Mouse (Mus musculus) left cerebral cortex, postnatal 10 days (tissue): ENCODE data around the gene Klhdc4. TPM values are rescaled to one million over a fixed set of nuclear protein-coding genes. Genes with fewer than 3 reads are reported as not detected.

Experiments used
- DNase-seq, 2 experiments: peaks; one replicate each; pipeline ENCODE4 v3.0.0; 2021 to 2022; ENCODE audit warnings: low spot score in 2 of 2, mixed read lengths in 1 of 2; ENCODE audit errors: extremely low spot score in 1 of 2
- intact Hi-C: fragments of 180-260 bp; cut with DNase I; formaldehyde crosslinking; loops from one replicate; pipeline ENCODE4 v1.15.1; 2025
- total RNA-seq, 2 experiments: library from RNA; stranded (reverse); gene quantifications; 2 replicates each; pipeline ENCODE4 v1.2.3; 2021

The Klhdc4 gene
- total RNA-seq, 2 experiments from 2014 or later = 33.0 to 34.0 TPM

DNA sequence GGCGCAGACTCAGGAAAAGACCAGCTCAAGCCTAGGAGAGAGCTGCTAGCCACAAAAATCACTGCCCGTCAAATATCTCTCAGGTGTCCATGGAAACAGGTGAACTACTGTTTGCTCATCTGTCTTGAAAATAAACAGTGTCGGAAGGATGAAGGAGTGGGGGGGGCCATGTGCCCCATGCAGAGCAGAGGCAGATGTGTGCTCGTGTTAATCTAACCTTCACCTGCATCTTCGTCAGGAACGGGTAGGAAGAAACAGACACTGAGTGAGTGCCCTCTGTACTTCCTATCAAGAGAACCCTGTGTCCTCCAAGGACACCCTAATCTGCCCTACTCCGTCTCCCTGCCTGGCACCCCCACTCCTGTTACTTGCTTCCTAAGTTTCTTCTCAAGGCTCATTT is 22.3 kb upstream of the Klhdc4 start:
- no peak for DNase-seq
- intact Hi-C loops = loop anchor here (2.0 to 5.0 kb wide), 2 partner anchors 57 to 81 kb away; no protein-coding TSS in a partner anchor

GRCm38 (mm10) chr8:121850821-121851470 is 21.6 kb upstream of the Klhdc4 start:
- DNase-seq = peak; percentile 95
- intact Hi-C loops = loop anchor here (2.0 to 5.0 kb wide), 2 partner anchors 58 to 81 kb away; no protein-coding TSS in a partner anchor

DNA sequence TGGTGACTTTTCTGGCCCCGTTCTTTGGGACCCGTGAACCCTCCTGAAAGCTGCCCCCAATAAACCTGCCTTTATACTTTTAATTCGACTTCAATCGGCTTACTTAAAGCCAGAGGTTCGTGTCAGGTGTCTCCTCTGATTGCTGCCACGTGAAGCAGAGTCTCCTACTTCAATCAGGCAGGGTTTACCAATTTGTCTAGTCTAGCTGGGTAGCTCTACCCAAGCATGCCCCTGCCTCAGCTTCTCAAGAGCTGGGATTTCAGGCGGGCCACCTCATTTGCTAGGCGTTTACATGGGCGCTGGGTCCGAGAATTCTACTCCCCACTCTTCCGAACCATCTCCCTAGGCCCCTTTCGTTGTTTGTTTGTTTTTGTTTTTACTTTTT is 21.1 kb upstream of the Klhdc4 start:
- intact Hi-C loops = loop anchor here (2.0 to 5.0 kb wide), 2 partner anchors 58 to 82 kb away; no protein-coding TSS in a partner anchor
- DNase-seq = no peak

DNA sequence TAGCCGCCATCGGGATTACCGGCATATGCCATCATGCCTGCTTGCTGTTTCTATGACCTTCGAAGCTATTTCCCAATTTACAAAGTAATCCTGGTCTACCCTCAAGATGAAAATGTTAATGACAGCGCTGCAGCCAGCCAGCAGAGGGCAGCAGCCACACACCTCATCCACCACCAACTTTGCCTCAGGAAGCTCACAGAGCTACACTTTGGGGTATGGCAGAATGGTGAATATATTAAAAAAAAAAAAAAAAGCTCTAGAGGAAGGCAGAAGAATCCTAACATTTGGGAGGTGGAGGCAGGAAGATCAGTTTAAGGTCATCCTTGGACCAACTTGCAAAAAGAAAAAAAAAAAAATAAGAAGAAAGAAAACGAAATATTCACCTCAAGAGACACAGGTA is 20.6 kb upstream of the Klhdc4 start:
- intact Hi-C loops = loop anchor here (2.0 to 5.0 kb wide), 2 partner anchors 59 to 82 kb away; no protein-coding TSS in a partner anchor
- DNase-seq = peak; percentile 67 to 78

DNA sequence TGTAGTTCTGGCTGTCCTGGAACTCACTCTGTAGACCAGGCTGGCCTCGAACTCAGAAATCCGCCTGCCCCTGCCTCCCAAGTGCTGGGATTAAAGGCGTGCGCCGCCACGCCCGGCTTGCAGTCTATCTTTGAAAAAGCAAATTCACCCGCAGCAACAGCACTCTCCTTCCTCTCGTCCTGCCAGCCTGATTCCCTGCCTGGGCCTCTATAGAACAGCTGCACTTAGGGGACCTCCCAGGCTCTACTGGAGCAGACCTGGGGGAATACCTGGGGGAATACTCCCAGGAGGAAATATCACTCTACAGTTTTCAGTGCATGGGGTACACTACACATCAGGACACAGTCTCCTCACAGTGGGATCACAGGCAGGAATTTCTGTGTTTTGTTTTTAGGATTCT is 19.9 kb upstream of the Klhdc4 start:
- DNase-seq = peak in 1 of 2 experiments; percentile 8
- intact Hi-C loops = no loop called here

- peak in 1 of 2 experiments; percentile 14 for DNase-seq
- intact Hi-C loops = no loop called here
These were observed 19.1 kb upstream of the Klhdc4 start for GRCm38 (mm10) chr8:121848495-121848894.

GRCm38 (mm10) chr8:121847987-121848386 is 18.6 kb upstream of the Klhdc4 start:
- intact Hi-C loops = no loop called here
- DNase-seq = peak in 1 of 2 experiments; percentile 5

DNA sequence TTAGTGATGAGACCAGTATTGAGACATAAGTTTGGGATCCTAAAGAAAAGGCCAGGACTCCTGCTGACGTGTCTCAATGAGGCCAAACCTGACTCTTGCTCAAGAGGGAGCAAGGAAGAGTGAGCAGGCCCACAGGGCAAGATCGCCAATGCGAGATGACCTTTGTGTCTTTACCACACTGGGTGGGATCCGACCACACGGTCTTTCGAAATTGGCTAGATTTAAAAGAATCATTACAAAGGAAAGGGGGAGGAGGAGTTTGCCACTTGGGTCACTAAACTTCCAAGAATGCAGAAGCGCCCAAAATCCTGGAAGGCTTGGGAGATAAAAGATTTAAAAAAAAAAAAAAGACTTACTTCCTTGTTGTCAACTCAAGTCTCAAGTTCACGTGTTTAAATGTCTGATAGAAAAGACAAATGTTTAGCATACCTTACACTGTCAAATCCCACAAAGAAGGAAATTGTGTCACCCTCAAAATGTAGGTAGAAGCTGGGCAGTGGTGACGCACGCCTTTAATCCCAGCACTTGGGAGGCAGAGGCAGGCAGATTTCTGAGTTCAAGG is 18.0 kb upstream of the Klhdc4 start:
- DNase-seq = peak in 1 of 2 experiments; percentile 12
- intact Hi-C loops = no loop called here

- intact Hi-C loops = no loop called here
- no peak for DNase-seq
These were observed 17.4 kb upstream of the Klhdc4 start for GRCm38 (mm10) chr8:121846815-121847214.

DNA sequence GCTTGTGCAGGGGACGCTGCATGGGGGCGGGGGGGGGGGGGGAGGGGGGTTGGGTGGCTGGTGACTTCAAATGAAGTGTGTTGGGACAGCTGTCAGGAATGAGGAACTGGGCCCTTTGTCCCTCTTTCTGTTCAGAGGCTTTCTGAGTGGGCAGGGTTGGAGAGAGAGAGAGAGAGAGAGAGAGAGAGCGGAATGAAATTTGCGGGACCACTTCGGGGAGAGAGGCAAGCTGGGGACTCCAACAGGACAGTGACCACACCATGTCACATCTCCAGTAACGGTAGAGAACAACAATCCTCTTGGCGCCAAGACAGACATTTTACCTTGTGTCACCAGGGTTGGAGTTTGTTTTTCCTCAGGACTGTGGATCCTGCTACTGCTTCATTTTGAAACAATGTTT is 15.4 kb upstream of the Klhdc4 start:
- intact Hi-C loops = loop anchor here (5.0 kb wide), 1 partner anchor 192 kb away; the partner anchor contains the start of gene Zcchc14
- peak in 1 of 2 experiments; percentile 12 for DNase-seq

DNA sequence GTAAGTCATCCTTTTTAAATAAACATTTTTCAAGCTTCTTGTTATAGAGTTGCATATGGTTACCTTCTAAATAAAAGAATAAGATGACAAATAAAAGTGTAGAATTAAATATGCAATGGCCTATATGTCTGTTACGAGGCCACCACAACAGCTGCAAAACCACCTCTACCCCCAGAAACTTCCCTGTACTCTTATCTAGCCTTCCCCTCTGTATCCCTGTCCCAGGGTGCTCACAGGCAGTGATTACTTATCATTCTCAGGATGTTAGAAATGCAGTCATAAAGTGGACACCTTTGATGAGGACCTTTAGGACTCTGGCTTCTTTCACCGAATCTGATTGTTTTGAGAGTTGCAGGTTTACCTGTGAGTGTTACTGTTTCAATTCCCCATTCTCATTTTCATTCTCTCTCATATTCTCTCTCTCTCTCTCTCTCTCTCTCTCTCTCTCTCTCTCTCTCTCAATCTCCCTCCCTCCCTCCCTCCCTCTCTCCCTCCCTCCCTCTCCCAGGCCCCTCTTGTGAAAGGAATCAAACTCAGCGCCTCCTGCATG is 13.9 kb upstream of the Klhdc4 start:
- DNase-seq = no peak
- intact Hi-C loops = loop anchor here (5.0 kb wide), 1 partner anchor 191 kb away; the partner anchor contains the start of gene Zcchc14

DNA sequence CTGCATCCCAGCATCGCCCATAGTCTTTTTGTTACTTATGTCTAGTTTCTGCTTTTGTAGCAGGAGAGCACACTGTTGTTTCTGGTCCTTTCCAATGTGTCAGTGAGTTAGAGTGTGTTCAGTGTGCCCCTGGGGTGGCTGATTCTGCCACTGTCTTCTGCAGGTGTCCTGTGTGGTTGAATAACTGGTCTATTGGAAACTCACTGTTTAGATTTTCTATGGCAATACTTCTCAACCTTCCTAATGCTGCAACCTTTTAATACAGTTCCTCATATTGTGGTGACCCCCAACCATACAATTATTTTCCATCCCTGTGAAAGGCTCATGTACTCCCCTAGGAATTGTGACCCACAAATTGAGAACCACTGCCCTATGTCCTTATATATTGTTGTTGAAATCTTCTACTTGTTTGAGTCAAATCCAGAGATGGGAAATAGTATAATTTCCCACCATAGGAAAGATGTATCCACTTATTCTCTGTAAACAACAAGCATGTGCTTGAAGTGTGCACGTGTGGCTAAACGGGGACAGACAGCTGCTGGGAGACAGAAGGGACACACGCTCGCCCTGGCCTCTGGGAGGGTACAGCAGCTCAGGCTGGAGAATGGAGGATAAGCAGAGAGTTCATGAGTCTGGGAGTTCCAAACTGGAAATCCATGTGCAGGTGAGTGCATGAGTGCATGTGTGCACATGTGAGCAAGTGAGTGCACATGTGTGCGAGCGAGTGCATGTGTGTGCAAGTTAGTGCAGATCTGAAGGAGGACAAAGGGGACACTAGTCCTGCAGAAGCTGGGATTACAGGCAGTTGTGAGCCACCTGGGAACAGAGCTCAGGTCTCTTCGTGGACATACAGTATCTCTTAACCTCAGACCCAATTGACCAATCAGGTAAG is 12.9 kb upstream of the Klhdc4 start:
- intact Hi-C loops = loop anchor here (5.0 kb wide), 1 partner anchor 190 kb away; the partner anchor contains the start of gene Zcchc14
- DNase-seq = peak in 1 of 2 experiments; percentile 15

DNA sequence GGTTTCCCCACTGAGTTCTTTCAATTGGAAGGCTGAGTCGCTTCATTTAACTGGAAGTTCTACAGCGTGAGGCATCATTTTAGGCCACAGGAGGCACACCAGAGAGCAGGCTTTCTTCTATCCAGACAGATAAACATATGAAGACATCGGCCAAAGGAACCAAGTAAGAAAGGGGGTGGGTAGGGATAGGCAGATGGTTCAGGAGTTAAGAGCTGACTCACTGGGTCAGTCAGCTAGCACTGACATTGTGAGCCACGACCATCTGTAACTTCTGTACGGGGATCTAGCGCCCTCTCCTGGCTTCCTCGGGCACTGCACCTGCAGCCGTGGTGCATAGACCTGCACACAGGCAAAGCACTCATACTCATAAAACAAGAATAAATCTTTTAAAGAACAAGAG is 11.9 kb upstream of the Klhdc4 start:
- DNase-seq = peak in 1 of 2 experiments; percentile 65
- intact Hi-C loops = loop anchor here (5.0 kb wide), 1 partner anchor 189 kb away; the partner anchor contains the start of gene Zcchc14

DNA sequence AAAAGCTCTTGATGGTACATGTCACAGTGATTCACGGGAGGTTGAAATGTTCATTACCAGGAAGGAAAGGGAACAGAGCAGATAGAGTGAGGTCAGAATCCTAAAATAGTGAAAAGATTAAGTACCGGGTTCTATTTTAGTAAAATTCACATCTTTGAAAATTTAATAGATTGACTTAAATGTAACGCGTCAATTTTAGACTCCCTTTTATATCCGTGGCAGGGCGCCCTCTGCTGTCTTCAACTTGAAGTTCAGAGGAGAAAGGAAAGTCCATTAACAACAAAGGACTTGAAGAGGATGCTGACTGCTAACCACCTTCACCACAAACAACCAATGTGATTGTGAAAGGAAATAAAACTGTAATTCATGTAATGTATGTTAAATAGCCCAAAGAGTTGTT is 3.1 kb upstream of the Klhdc4 start:
- peak; percentile 61 to 70 for DNase-seq
- intact Hi-C loops = no loop called here

DNA sequence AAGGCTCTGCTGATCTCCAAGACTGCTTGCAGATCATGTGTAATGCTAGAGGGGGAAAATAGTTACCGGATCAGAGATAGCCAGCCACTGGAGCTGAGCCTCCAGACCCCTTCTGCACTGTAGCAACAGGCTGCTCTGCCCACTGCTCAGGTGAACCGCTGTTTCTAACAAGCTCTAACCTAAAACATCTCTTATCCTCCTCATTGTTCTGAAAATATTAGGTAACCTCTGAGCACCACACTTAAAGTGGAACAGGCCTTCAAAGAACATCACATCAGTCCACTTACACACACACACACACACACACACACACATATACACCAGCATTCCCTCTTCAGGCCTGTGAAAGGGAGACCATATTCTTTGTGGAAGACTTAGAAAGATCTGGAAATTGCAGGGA is 2.7 kb upstream of the Klhdc4 start:
- no peak for DNase-seq
- intact Hi-C loops = no loop called here

GRCm38 (mm10) chr8:121829777-121830362 is 501 bp upstream of the Klhdc4 start:
- intact Hi-C loops = loop anchor here (5.0 kb wide), 1 partner anchor 113 kb away; no protein-coding TSS in a partner anchor
- peak in 1 of 2 experiments; percentile 46 for DNase-seq

DNA sequence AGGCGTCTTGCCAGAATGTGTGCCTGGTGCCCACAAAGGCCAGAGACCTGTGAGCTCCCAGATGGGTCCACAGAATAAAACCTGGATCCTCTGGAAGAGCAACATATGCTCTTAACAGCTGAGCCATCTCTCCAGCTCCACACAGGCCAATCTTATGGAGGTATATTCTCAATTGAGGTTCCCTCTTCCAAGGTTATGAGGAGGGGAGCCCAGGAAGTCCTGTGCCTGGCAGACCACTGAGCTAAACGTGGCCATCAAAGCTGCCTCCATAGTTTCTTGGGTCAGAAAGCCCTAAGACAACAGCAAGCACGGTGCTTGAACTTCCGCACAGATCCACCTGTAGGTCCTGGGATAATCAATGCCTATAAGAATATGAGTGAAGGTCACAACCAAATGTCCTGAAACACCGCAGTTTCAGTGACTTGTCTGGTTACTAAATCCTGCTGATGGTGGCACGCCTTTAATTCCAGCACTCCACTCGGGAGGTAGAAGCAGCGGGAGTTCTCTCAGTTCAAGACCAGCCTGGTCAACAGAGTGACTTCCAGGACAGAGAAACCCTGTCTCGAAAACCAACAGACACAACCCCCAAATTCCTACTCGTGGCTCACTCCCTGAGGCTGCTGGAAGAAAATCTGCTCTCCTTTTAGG is 869 bp downstream of the Klhdc4 start:
- intact Hi-C loops = loop anchor here (5.0 kb wide), 1 partner anchor 111 kb away; no protein-coding TSS in a partner anchor
- peak in 1 of 2 experiments; percentile 15 for DNase-seq

DNA sequence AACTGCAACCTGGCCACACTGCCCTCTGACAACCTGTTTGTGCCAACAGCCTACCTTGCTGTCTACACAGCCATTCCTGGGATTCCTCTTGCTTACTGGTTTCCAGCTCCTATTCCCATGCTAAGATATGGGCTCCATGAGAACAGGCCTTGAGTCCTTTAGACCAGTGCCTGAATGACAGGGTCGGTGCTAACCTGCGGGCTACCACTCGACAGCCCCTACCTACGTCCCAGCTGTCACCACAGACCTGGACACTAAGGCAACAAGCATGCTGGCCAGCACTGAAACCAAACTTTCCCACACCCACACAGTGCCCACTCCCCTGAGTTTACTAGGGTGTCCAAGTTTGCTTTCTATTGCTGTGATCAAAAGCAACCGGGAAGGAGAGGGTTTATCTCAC is 1.6 kb downstream of the Klhdc4 start:
- no peak for DNase-seq
- intact Hi-C loops = loop anchor here (5.0 kb wide), 1 partner anchor 110 kb away; no protein-coding TSS in a partner anchor
